Mouse (Mus musculus): ENCODE data around the gene Gm37240. TPM values are rescaled to one million over a fixed set of nuclear protein-coding genes. Genes with fewer than 3 reads are reported as not detected.

Gene Gm37240
- polyA plus RNA-seq, 1 experiment from 2014 or later = 3.3 TPM

- no peak overlapping the region for H3K4me2 ChIP-seq (replicated peaks; ENCODE audit: low read depth)
- no peaks in the 10 kb centered on the region for H3K36me3 ChIP-seq (ENCODE audit: control insufficient read depth, insufficient read depth)
- no peaks in the 10 kb centered on the region for H3K4me1 ChIP-seq (replicated peaks; ENCODE audit: control insufficient read depth, insufficient read depth, low read length)
- ATAC-seq = no peak
- H3K27ac ChIP-seq (ENCODE audit: low read depth, low read length) = no peak overlapping the region
- no peaks in the 10 kb centered on the region for H3K9me3 ChIP-seq (ENCODE audit: control insufficient read depth)
- 94% methylated on average over 6 of the region's 6 CpGs for WGBS
- H3K9ac ChIP-seq (ENCODE audit: low read depth, low read length) = no peak overlapping the region
- H3K4me3 ChIP-seq (ENCODE audit: low read depth, low read length) = no peak overlapping the region
- H3K27me3 ChIP-seq (replicated peaks; ENCODE audit: control insufficient read depth, insufficient read depth, low read length) = no peaks in the 10 kb centered on the region
- no peak for TF ChIP-seq CTCF (IDR thresholded peaks at IDR 0.05; ENCODE audit: low read depth)
These were observed 1203.5 kb downstream of the Gm37240 start for GRCm38 (mm10) chr3:84683788-84684187.

- Histone ChIP-seq H3K4me1 (replicated peaks; ENCODE audit: control insufficient read depth, insufficient read depth, low read length) (no peaks in the 10 kb centered on the region), H3K27ac (ENCODE audit: low read depth, low read length) (no peak overlapping the region), H3K9me3 (ENCODE audit: control insufficient read depth) (no peaks in the 10 kb centered on the region), H3K4me2 (replicated peaks; ENCODE audit: low read depth) (no peak overlapping the region), H3K9ac (ENCODE audit: low read depth, low read length) (no peak overlapping the region), H3K36me3 (ENCODE audit: control insufficient read depth, insufficient read depth) (no peaks in the 10 kb centered on the region), H3K4me3 (ENCODE audit: low read depth, low read length) (no peak overlapping the region), H3K27me3 (replicated peaks; ENCODE audit: control insufficient read depth, insufficient read depth, low read length) (no peaks in the 10 kb centered on the region)
- no peak for ATAC-seq
- WGBS = 70% methylated on average over 8 of the region's 8 CpGs
- no peak for TF ChIP-seq CTCF (IDR thresholded peaks at IDR 0.05; ENCODE audit: low read depth)
These were observed 1205.6 kb downstream of the Gm37240 start for GRCm38 (mm10) chr3:84681699-84682098.

- Histone ChIP-seq H3K4me2 (replicated peaks; ENCODE audit: low read depth) (no peak overlapping the region), H3K4me1 (replicated peaks; ENCODE audit: control insufficient read depth, insufficient read depth, low read length) (no peaks in the 10 kb centered on the region), H3K27me3 (replicated peaks; ENCODE audit: control insufficient read depth, insufficient read depth, low read length) (no peaks in the 10 kb centered on the region), H3K9ac (ENCODE audit: low read depth, low read length) (no peak overlapping the region), H3K9me3 (ENCODE audit: control insufficient read depth) (no peaks in the 10 kb centered on the region), H3K27ac (ENCODE audit: low read depth, low read length) (no peak overlapping the region), H3K36me3 (ENCODE audit: control insufficient read depth, insufficient read depth) (no peaks in the 10 kb centered on the region), H3K4me3 (ENCODE audit: low read depth, low read length) (no peak overlapping the region)
- no peak for TF ChIP-seq CTCF (IDR thresholded peaks at IDR 0.05; ENCODE audit: low read depth)
- WGBS = 90% methylated on average over 7 of the region's 7 CpGs
- no peak for ATAC-seq
These were observed 1207.3 kb downstream of the Gm37240 start for GRCm38 (mm10) chr3:84680062-84680461.

GRCm38 (mm10) chr3:84679542-84679941 lies 1207.8 kb downstream of the Gm37240 start:
- H3K27me3 ChIP-seq (replicated peaks; ENCODE audit: control insufficient read depth, insufficient read depth, low read length) = no peaks in the 10 kb centered on the region
- WGBS = 89% methylated on average over 8 of the region's 8 CpGs
- H3K36me3 ChIP-seq (ENCODE audit: control insufficient read depth, insufficient read depth) = no peaks in the 10 kb centered on the region
- H3K4me3 ChIP-seq (ENCODE audit: low read depth, low read length) = no peak overlapping the region
- H3K9ac ChIP-seq (ENCODE audit: low read depth, low read length) = no peak overlapping the region
- TF ChIP-seq CTCF (IDR thresholded peaks at IDR 0.05; ENCODE audit: low read depth) = no peak
- H3K9me3 ChIP-seq (ENCODE audit: control insufficient read depth) = no peaks in the 10 kb centered on the region
- no peak for ATAC-seq
- H3K4me2 ChIP-seq (replicated peaks; ENCODE audit: low read depth) = no peak overlapping the region
- no peak overlapping the region for H3K27ac ChIP-seq (ENCODE audit: low read depth, low read length)
- H3K4me1 ChIP-seq (replicated peaks; ENCODE audit: control insufficient read depth, insufficient read depth, low read length) = no peaks in the 10 kb centered on the region

- Histone ChIP-seq H3K27me3 (replicated peaks; ENCODE audit: control insufficient read depth, insufficient read depth, low read length) (no peaks in the 10 kb centered on the region), H3K36me3 (ENCODE audit: control insufficient read depth, insufficient read depth) (no peaks in the 10 kb centered on the region), H3K4me2 (replicated peaks; ENCODE audit: low read depth) (no peak overlapping the region), H3K4me3 (ENCODE audit: low read depth, low read length) (no peak overlapping the region), H3K4me1 (replicated peaks; ENCODE audit: control insufficient read depth, insufficient read depth, low read length) (no peaks in the 10 kb centered on the region), H3K9ac (ENCODE audit: low read depth, low read length) (no peak overlapping the region), H3K9me3 (ENCODE audit: control insufficient read depth) (no peaks in the 10 kb centered on the region), H3K27ac (ENCODE audit: low read depth, low read length) (no peak overlapping the region)
- 75% methylated on average over 5 of the region's 5 CpGs for WGBS
- no peak for TF ChIP-seq CTCF (IDR thresholded peaks at IDR 0.05; ENCODE audit: low read depth)
- no peak for ATAC-seq
These were observed 1208.4 kb downstream of the Gm37240 start for GRCm38 (mm10) chr3:84678891-84679290.

GRCm38 (mm10) chr3:84675710-84676109 lies 1211.6 kb downstream of the Gm37240 start:
- Histone ChIP-seq H3K36me3 (ENCODE audit: control insufficient read depth, insufficient read depth) (no peaks in the 10 kb centered on the region), H3K27ac (ENCODE audit: low read depth, low read length) (no peak overlapping the region), H3K9ac (ENCODE audit: low read depth, low read length) (no peak overlapping the region), H3K4me1 (replicated peaks; ENCODE audit: control insufficient read depth, insufficient read depth, low read length) (no peaks in the 10 kb centered on the region), H3K27me3 (replicated peaks; ENCODE audit: control insufficient read depth, insufficient read depth, low read length) (no peaks in the 10 kb centered on the region), H3K9me3 (ENCODE audit: control insufficient read depth) (no peaks in the 10 kb centered on the region), H3K4me3 (ENCODE audit: low read depth, low read length) (no peak overlapping the region), H3K4me2 (replicated peaks; ENCODE audit: low read depth) (no peak overlapping the region)
- TF ChIP-seq CTCF (IDR thresholded peaks at IDR 0.05; ENCODE audit: low read depth) = no peak
- ATAC-seq = no peak
- 73% methylated on average over 5 of the region's 5 CpGs for WGBS

- Histone ChIP-seq H3K4me3 (ENCODE audit: low read depth, low read length) (no peak overlapping the region), H3K9me3 (ENCODE audit: control insufficient read depth) (no peaks in the 10 kb centered on the region), H3K4me2 (replicated peaks; ENCODE audit: low read depth) (no peak overlapping the region), H3K9ac (ENCODE audit: low read depth, low read length) (no peak overlapping the region), H3K36me3 (ENCODE audit: control insufficient read depth, insufficient read depth) (no peaks in the 10 kb centered on the region), H3K27me3 (replicated peaks; ENCODE audit: control insufficient read depth, insufficient read depth, low read length) (no peaks in the 10 kb centered on the region), H3K27ac (ENCODE audit: low read depth, low read length) (no peak overlapping the region), H3K4me1 (replicated peaks; ENCODE audit: control insufficient read depth, insufficient read depth, low read length) (no peaks in the 10 kb centered on the region)
- no peak for ATAC-seq
- TF ChIP-seq CTCF (IDR thresholded peaks at IDR 0.05; ENCODE audit: low read depth) = no peak
- 94% methylated on average over 6 of the region's 6 CpGs for WGBS
These were observed 1213.8 kb downstream of the Gm37240 start for GRCm38 (mm10) chr3:84673552-84673951.

Measured in intestine, postnatal 0 days (tissue).